Mouse (Mus musculus) layer of hippocampus, postnatal 36 days (tissue): ENCODE measurements at regions not wholly inside any gene's neighbourhood (a gene's known extent, or its start where the extent isn't known, plus 50 kb on each side); places are given as distances from the start of the nearest gene placed in this dataset.

ENCODE experiments used
- DNase-seq, 2 experiments: peaks; one replicate each; pipeline ENCODE4 v3.0.0; 2022

- peak; percentile 51 to 69 for DNase-seq
These were observed 374.2 kb upstream of the Fam49b start for GRCm38 (mm10) chr15:64434502-64434901.

- DNase-seq: no peak
These were observed 374.6 kb upstream of the Fam49b start for GRCm38 (mm10) chr15:64434908-64435307.

GRCm38 (mm10) chr15:64445076-64445475 lies 372.4 kb upstream of the Gm21798 start:
- DNase-seq: no peak

GRCm38 (mm10) chr15:64446411-64447072 lies 371.0 kb upstream of the Gm21798 start:
- peak; percentile 14 to 20 for DNase-seq

DNA sequence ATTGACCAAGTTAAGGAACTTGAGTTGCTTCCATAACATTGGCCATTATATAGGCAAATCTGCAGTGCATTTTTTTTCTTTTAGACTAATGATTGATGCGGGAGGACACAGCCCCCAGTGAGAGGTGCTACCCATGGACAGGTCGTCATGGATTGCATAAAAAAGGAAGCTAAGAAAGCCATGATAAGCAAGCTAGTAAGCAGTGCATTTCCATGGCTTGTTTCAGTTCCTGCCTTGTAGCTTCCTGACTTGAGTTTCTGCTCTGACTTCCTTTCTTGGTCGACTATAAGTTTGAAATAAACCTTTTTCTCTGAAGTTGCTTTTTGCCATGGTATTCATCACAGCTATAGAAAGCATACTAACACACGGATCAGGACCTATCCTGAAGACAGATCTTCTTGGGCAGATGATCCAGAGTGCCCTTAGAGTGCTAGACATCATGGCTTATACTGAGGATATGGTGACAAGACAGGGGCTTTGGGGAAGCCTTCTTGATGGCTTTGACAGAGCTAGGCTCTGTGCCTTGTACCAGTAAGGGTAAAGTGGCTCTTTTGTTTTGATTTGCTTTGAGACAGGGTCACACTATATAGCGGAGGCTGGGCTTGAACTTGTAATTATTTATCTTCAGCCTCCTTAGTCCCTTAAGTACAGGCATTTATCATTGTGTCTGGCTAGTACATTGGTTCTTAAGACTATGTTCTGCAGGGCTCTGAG lies 370.1 kb upstream of the Gm21798 start:
- no peak for DNase-seq

GRCm38 (mm10) chr15:64448581-64449140 lies 368.8 kb upstream of the Gm21798 start:
- peak; percentile 12 to 23 for DNase-seq

GRCm38 (mm10) chr15:64470743-64471142 lies 346.8 kb upstream of the Gm21798 start:
- no peak for DNase-seq

- no peak for DNase-seq
These were observed 345.9 kb upstream of the Gm21798 start for GRCm38 (mm10) chr15:64471597-64471996.

DNA sequence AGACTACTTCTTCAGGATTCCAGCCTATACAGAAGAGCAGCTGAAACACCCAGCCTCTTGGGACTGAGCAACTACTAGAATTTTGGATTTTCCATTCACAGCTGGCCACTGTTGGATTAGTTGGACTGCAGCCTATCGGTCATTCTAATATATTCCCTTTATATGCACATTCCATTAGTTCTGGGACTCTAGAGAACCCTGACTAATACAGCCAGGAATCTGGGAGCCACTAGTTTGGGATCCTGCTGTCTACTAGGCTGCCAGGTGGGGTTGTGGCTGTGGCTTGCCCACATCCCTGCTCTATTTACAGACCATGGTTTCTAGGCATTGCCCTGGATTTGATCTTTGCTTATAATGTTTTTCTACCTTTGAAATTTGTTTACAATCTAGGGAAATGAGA lies 343.3 kb upstream of the Gm21798 start:
- no peak for DNase-seq

DNA sequence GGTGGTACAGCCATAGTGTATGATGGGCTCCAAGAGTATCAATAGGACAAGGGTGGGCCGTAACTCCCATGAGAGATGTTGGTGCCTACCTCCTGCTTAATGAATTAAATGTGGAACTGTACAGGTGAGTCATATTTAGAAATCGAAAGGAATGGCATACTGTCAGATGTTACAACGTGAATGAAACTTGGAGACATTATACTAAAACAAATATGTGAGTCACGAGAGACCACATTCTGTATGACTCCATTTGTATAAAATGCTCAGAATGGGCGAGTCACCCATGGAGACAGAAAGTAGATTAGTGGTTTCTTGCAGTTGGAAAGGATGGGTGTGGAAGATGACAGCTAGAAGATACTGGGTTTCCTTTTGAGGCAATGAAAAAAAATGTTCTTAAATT lies 340.4 kb upstream of the Gm21798 start:
- no peak for DNase-seq

GRCm38 (mm10) chr15:64480625-64481024 lies 336.9 kb upstream of the Gm21798 start:
- DNase-seq: no peak

DNA sequence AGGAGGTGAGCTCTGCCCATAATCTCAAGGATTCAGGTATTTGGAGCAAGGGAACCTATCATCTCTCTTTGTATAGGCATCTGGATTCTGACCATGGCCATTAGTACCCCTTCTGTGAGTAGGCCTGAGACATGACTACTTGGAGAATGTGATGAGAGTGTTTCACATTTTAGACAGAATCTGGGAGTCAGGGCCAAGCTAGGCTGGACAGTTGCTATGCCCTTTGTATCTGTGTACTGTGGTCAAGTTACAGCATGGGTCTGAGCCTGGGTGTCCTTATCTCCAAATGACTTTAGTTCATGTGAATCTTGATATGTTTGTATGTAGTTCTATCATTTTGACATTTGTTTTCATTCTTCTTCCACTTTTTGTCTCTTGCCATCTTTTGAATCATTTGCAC lies 336.3 kb upstream of the Gm21798 start:
- DNase-seq: no peak

GRCm38 (mm10) chr15:64482960-64483359 lies 334.5 kb upstream of the Gm21798 start:
- no peak for DNase-seq

- no peak for DNase-seq
These were observed 329.7 kb upstream of the Gm21798 start for GRCm38 (mm10) chr15:64487801-64488200.

GRCm38 (mm10) chr15:64500783-64501182 lies 316.7 kb upstream of the Gm21798 start:
- DNase-seq: no peak

DNA sequence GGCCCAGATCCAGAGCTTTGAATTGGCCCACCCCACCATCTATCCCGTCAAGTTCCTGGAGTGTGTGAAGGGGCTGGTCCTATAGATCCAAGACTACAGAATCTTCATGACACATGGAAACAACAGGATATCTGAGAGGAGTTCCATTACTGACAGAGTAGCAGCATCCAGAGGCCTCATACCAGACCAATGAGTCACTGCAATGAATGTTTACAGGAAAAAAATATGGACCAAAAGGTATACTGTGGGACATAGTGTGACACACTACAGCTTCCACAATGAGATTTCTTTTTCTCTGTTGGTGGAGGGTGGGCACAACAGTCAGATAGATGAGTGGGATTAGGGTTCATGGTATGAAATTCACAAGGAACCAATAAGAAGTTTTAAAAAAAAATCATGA lies 316.0 kb upstream of the Gm21798 start:
- DNase-seq: no peak

DNA sequence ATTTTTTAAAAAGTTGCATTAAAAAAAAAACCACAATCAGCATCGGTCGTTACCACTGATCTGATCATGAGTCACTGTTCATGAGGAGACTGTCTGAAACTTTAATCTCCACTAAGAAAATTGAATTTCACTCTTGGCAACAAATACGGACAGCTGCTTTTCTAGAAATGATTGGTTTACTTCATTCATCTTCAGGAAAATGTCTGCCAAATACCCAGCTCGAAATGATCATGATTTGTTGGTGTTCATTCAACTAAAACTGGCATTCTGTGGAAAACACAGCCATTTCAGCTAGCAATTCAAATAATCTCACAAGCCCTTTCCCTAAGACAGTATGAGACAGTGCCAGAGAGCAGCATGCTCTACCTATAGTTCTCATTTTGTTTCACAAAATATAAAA lies 312.7 kb upstream of the Gm21798 start:
- DNase-seq: no peak

GRCm38 (mm10) chr15:64510649-64511048 lies 306.8 kb upstream of the Gm21798 start:
- no peak for DNase-seq

GRCm38 (mm10) chr15:64511176-64511575 lies 306.3 kb upstream of the Gm21798 start:
- DNase-seq: no peak

DNA sequence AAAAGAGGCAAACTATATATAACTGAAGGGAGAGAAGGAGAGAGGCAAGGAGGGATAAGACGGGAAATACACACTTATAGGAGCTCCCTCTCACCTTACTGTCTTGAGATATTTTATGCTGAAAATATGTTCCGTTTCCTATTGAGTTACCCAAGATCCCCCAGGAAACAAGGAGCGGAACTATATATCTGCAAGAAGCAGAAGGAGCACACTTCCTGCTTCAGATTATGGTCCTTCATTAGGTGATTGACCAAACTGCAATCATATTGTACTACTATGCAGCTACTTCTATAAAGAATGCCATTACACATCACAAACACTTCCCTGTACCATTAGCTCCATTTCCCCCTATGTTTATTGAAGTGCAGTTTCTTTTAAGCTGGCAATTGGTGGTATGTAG lies 304.9 kb upstream of the Gm21798 start:
- no peak for DNase-seq

DNA sequence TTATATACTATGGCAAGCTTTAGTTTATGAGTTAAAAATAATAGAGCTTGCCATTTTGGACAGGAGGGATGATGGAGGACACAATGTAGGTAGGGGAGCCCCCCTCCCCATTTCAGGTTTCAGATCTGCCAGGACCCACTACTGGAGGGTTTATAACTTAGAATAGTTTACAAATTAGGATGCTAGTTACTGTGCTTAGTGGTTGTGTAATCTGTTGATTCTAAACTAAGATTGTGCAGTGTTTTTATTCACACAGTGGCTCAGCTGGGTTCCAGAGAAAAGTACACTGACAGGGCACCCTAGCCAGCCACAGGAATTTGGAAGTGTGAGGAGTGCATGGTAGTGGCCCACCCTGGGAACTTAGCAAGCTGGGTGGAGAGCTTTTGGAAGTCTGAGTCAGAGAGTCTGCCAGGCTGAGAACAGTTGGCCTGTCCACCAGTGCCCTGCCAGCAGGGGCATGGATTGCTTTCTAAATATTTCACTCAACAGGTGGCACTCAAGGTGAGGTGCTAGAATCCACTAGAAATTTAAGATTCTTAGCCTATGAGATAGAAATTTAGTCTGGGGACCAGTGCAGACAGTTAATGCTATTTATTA lies 303.9 kb upstream of the Gm21798 start:
- DNase-seq: no peak

DNA sequence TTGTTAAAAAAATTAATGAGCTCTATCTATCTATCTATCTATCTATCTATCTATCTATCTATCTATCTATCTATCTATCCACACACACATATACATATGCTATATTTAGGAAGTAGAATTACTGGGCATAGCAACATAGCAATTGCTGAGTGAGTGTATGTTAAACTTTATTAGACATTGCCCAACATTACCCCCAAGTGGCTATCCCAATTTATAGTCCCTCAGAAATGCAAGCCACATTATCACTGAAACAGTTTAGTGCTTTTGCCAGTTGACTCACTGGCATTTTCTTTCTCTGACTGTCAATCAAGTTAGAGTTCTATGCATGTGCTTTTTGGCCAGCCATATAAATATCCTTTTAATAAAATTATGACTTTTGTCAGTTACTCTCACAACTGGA lies 302.3 kb upstream of the Gm21798 start:
- no peak for DNase-seq

GRCm38 (mm10) chr15:64519207-64519628 lies 298.3 kb upstream of the Gm21798 start:
- peak; percentile 23 for DNase-seq

GRCm38 (mm10) chr15:64520568-64520967 lies 296.9 kb upstream of the Gm21798 start:
- no peak for DNase-seq
